Mouse (Mus musculus): ENCODE results near the gene Lpcat2.

Lpcat2 gene
- long read RNA-seq, experiment 1, transcript Lpcat2-201 (14 exons, 2,811 nt) = major isoform, 8 of 10 reads
- long read RNA-seq, experiment 1, partial matches to known transcripts = 2 of 10 reads
- long read RNA-seq, experiment 1, other reads (novel, unspliced or antisense) = 0 of 10 reads
- long read RNA-seq, experiment 2, transcript Lpcat2-201 (14 exons, 2,811 nt) = major isoform, 10 of 11 reads
- long read RNA-seq, experiment 2, partial matches to known transcripts = 0 of 11 reads
- long read RNA-seq, experiment 2, other reads (novel, unspliced or antisense) = 1 of 11 reads

GRCm38 (mm10) chr8:92855171-92855894 is at the start of gene Lpcat2:
Lpcat2 (plus strand) TSS chr8:92855339.
- intact Hi-C loops (cut with DNase I) = no loop called here

GRCm38 (mm10) chr8:92812773-92813172 is 42.4 kb upstream of the Lpcat2 start:
- intact Hi-C loops (cut with DNase I) = no loop called here

- intact Hi-C loops (cut with DNase I) = no loop called here
These were observed 39.5 kb upstream of the Lpcat2 start for GRCm38 (mm10) chr8:92815661-92816060.

- intact Hi-C loops (cut with DNase I) = loop anchor here (1.0 to 2.0 kb wide), 2 partner anchors 67 to 180 kb away; no protein-coding TSS in a partner anchor
These were observed 37.0 kb upstream of the Lpcat2 start for GRCm38 (mm10) chr8:92817928-92818818.

DNA sequence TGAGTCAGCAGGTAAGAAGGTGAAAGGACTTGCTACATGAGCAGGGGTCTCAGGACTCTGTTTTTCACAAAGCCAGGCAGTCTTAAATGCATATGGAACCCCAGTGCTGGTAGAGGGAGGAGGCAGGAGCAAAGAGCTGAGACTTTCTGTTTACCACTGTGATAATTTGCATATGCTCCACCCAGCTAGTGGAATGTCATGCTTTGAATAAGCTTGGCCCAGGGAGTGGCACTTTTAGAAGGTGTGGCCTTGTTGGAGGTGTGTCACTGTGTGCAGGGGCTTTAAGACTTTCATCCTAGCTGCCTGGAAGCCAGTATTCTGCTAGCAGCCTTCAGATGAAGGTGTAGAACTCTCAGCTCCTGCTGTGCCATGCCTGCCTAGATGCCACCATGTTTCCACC is 34.0 kb upstream of the Lpcat2 start:
- intact Hi-C loops (cut with DNase I) = no loop called here

DNA sequence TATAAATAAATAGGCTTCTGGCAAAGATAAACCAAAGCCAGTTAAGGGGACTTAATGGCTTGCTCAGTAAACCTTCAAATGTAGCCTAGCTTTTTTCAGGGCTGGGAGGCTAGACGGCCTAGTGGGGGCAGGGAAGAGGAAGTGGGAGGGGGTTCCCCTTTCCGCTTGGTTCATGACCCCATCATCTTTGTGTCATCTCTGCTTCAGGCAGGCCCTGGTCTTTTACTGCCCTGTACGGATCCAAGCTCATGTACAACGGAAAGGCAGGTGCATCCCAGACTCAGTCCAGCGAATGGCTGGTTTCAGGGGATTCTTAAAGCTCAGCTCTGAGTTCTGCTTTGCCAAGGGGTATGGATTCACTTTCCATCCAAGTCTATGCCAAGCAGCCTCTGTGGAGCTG is 32.8 kb upstream of the Lpcat2 start:
- intact Hi-C loops (cut with DNase I) = no loop called here

DNA sequence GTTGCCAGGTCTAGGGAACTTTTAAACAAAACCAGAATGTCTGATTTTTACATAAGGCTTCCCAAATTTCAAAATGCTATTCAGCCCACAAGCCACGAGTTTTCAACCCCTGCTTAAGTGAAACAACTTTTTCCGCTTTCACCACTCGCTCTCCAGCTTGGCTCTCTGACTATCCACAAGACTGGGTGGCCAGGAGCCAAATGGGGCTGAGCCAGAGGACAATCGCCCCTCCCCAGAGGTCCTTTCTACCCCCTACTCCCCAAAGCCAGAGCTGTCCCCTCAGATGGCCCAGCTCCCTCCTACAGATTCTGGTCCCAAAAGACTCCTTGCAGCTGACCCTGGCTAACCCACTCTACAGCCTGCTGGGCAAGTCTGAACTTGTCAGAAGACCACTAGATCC is 29.1 kb upstream of the Lpcat2 start:
- intact Hi-C loops (cut with DNase I) = no loop called here

GRCm38 (mm10) chr8:92827243-92828034 is 27.7 kb upstream of the Lpcat2 start, which contains the start of gene Mmp2:
Mmp2 (plus strand) TSS chr8:92827291.
- intact Hi-C loops (cut with DNase I) = no loop called here

GRCm38 (mm10) chr8:92828251-92828743 is 26.8 kb upstream of the Lpcat2 start:
- intact Hi-C loops (cut with DNase I) = no loop called here

GRCm38 (mm10) chr8:92834065-92834731 is 20.9 kb upstream of the Lpcat2 start:
- intact Hi-C loops (cut with DNase I) = no loop called here

- intact Hi-C loops (cut with DNase I) = no loop called here
These were observed 20.2 kb upstream of the Lpcat2 start for GRCm38 (mm10) chr8:92834786-92835500.

- intact Hi-C loops (cut with DNase I) = no loop called here
These were observed 19.2 kb upstream of the Lpcat2 start for GRCm38 (mm10) chr8:92835901-92836300.

DNA sequence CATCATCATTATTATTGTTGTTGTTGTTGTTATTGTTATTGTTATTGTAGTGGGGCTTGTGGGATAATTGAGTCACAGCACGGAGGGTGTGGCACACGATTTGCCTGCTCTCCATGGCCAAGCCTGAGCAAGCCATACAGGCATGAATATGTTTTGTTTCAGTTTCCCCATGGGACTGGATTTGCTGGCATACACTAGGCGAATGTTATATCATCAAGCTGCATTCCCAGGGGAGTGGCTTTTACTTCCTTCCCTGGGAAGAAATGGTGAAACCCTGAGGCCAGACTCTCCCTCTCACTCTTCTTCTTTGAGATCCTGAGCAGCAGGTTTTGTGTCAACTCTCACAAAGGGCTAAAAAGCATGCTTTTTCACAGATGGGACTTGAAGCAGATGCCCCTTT is 16.5 kb upstream of the Lpcat2 start:
- intact Hi-C loops (cut with DNase I) = no loop called here

- intact Hi-C loops (cut with DNase I) = no loop called here
These were observed 16.0 kb upstream of the Lpcat2 start for GRCm38 (mm10) chr8:92839161-92839560.

DNA sequence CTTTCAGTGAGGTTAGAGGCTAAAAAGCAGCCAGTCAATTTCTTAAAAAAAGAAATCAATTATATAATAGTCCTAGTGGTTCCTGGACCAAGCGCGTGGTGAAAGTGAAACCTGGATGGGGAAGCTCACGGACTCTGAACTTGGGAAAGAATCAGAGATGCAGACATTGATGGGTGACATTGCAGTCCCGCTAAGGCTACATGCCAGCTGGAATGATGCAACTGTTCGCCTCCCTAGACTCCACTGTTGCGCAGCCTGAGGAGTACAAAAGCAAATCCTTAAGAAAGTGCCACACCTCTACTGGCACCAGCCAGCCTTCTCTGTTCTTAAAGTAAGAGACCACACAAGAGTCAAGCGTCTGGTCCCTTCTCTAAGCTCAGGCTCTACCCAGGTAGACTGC is 15.3 kb upstream of the Lpcat2 start:
- intact Hi-C loops (cut with DNase I) = no loop called here

DNA sequence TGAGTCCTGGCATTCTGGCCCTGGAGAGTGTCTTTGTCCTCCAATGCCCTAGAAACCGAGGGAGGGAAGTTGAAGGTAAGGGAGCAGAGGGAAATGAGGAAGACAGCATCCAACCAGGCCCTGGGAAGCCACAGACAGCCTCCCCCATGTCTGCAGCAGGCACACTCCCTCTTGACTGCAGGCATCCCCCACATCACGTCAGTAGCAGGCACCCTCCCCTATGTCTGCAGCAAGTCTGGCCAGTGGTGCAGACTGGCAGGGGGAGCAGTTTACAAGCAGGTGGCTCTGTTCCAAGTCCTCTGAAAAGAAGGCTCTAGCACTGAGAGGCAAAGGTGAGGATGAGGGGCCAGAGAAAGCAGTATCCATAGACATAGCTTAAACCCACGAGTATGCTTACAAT is 8.5 kb upstream of the Lpcat2 start:
- intact Hi-C loops (cut with DNase I) = no loop called here

DNA sequence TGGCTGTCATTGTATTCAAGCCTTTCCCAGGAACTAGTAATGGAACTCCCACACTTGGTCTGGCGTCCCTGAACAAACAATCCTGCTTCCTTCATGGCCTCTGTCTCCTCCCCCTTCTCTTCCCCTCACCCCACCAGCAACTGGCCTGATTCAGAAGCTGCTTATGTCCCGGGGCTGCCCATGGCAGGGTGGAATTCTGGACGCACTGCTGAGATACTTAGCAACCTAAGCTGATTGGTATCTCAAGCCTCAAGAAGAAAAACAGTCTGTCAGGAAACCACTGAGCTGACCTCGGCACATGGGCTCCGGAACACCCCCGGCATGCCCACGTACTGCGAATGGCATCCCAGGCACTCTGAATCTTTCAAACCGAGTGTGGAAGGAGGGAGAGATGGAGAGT is 7.8 kb upstream of the Lpcat2 start:
- intact Hi-C loops (cut with DNase I) = no loop called here

GRCm38 (mm10) chr8:92849261-92849660 is 5.9 kb upstream of the Lpcat2 start:
- intact Hi-C loops (cut with DNase I) = no loop called here

DNA sequence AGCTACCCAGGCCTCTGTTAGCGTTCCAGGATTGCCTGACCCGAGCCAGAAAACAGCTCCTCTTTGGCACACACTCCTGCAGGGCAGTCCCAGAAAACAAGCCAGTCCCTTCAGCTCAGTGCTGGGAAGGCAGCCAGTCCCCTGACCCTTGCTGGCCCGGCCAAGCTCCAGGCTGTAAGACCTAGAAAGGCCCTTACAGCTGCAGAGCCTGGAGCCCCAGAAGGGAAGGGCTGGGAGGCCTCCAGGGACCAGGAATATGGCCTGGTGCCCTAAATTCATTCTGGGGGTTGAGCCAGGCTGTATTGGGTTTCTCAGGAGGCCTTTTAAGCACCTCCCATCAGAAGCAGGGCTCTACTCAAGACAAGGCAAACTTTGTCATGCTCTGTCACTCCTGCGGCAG is 4.9 kb upstream of the Lpcat2 start:
- intact Hi-C loops (cut with DNase I) = no loop called here

DNA sequence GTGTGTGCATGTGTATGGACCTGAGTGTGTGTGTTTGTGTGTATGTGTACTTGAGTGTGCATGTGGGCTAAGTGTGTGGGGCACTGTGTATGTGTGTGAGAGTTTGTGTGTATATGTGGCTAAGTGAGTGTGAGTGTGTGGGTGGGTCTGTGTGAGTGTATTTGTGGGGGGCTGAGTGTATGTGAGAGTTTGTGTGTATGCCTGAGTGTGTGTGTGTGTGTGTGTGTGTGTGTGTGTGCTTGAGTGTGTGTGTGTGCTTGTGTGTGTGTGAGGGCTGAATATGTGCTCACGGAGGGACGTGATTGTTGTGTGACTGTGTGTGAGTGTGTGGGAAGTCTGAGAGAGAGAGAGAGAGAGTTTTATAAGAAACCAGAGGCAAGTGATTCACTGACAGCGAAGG is 3.8 kb upstream of the Lpcat2 start:
- intact Hi-C loops (cut with DNase I) = no loop called here
